Mouse (Mus musculus) Muller cell, postnatal 12 days (primary cell): ENCODE data around the gene Nr1h5.
A peak's percentile ranks its signal among the peaks of the same experiment; 100 is the strongest.

Experiments used
- DNase-seq: peaks from one replicate; pipeline ENCODE4 v3.0.0-alpha.2; 2015; ENCODE audit errors: inconsistent ontology term

Nr1h5 gene

GRCm38 (mm10) chr3:102964033-102964432, at the start of gene Nr1h5:
Gene Nr1h5, minus strand, starts transcription at chr3:102964133.
- DNase-seq: no peak

GRCm38 (mm10) chr3:103001595-103001994, 37.7 kb upstream of the Nr1h5 start:
- no peak for DNase-seq

GRCm38 (mm10) chr3:102997591-102997990, 33.7 kb upstream of the Nr1h5 start:
- DNase-seq: no peak

GRCm38 (mm10) chr3:102997036-102997435, 33.1 kb upstream of the Nr1h5 start:
- DNase-seq: no peak

GRCm38 (mm10) chr3:102995605-102996321, 31.8 kb upstream of the Nr1h5 start, which contains the start of gene Sike1:
Gene Sike1, plus strand, starts transcription at chr3:102995708.
- peak; percentile 91 for DNase-seq

- DNase-seq: no peak
These were observed 31.3 kb upstream of the Nr1h5 start for GRCm38 (mm10) chr3:102995233-102995604.

GRCm38 (mm10) chr3:102992936-102993335, 29.0 kb upstream of the Nr1h5 start:
- peak; percentile 83 for DNase-seq

GRCm38 (mm10) chr3:102991041-102991440, 27.1 kb upstream of the Nr1h5 start:
- no peak for DNase-seq

- no peak for DNase-seq
These were observed 16.4 kb upstream of the Nr1h5 start for GRCm38 (mm10) chr3:102980349-102980736.

GRCm38 (mm10) chr3:102979550-102980348, 15.8 kb upstream of the Nr1h5 start:
- no peak for DNase-seq

GRCm38 (mm10) chr3:102976906-102977305, 13.0 kb upstream of the Nr1h5 start:
- DNase-seq: no peak

GRCm38 (mm10) chr3:102970508-102970907, 6.6 kb upstream of the Nr1h5 start:
- peak; percentile 76 for DNase-seq

- DNase-seq: no peak
These were observed 6.1 kb upstream of the Nr1h5 start for GRCm38 (mm10) chr3:102970067-102970466.

- DNase-seq: peak; percentile 75
These were observed 8.3 kb downstream of the Nr1h5 start for GRCm38 (mm10) chr3:102955596-102955995.

- DNase-seq: peak; percentile 90
These were observed 8.8 kb downstream of the Nr1h5 start for GRCm38 (mm10) chr3:102955143-102955542.

- no peak for DNase-seq
These were observed 9.5 kb downstream of the Nr1h5 start for GRCm38 (mm10) chr3:102954476-102954875.

GRCm38 (mm10) chr3:102946861-102947260, 17.1 kb downstream of the Nr1h5 start:
- peak; percentile 25 for DNase-seq

- no peak for DNase-seq
These were observed 17.6 kb downstream of the Nr1h5 start for GRCm38 (mm10) chr3:102946312-102946711.

GRCm38 (mm10) chr3:102938100-102938499, 25.8 kb downstream of the Nr1h5 start:
- no peak for DNase-seq

- no peak for DNase-seq
These were observed 28.2 kb downstream of the Nr1h5 start, which contains the start of gene Sycp1 for GRCm38 (mm10) chr3:102935451-102936354. Gene Sycp1, minus strand, starts transcription at chr3:102936100.

GRCm38 (mm10) chr3:102899136-102899535, 64.8 kb downstream of the Nr1h5 start:
- DNase-seq: no peak
